In genomic region chr5:15934376-15935233, GRCm38 (mm10) we compare ENCODE assay signal across 9 mouse cellular contexts. TPM values are rescaled to one million over a fixed set of nuclear protein-coding genes. Genes with fewer than 3 reads are reported as not detected.
DNase-seq lines count a peak whose midpoint lies in the region; ATAC-seq lines count a peak whose summit lies in the region.
"Had no signal": no experiment of that assay in that cellular context is flagged by ENCODE, and none has a peak within 500 bp of the region (broad histone marks: within the 10 kb centered on the region; RNA-seq: fewer than 3 reads in every experiment).

TSS of gene Cacna2d1 (plus strand) at chr5:15934691.

- no peaks in the 10 kb centered on the region for H3K9me3 ChIP-seq in forebrain, embryonic 11.5 days (ENCODE audit: control insufficient read depth, low read length)
- no peaks in the 10 kb centered on the region for H3K9me3 ChIP-seq in heart, embryonic 12.5 days (replicated peaks)
- H3K9me3 ChIP-seq in kidney, embryonic 16.5 days (ENCODE audit: low read length), result no peaks in the 10 kb centered on the region
- H3K9me3 ChIP-seq in liver, embryonic 11.5 days (ENCODE audit: control insufficient read depth, low read length), result no peaks in the 10 kb centered on the region
- no peaks in the 10 kb centered on the region for H3K9me3 ChIP-seq in neural tube, embryonic 11.5 days (ENCODE audit: control insufficient read depth, low read length)

- H3K27me3 ChIP-seq in forebrain, embryonic 11.5 days (ENCODE audit: control insufficient read depth, insufficient read depth, low read length), result peaks cover 23% of the 10 kb centered on the region
- H3K27me3 ChIP-seq in heart, embryonic 12.5 days (replicated peaks), result no peaks in the 10 kb centered on the region
- H3K27me3 ChIP-seq in kidney, embryonic 16.5 days (ENCODE audit: insufficient read depth, low read length), result no peaks in the 10 kb centered on the region
- H3K27me3 ChIP-seq in liver, embryonic 11.5 days (replicated peaks; ENCODE audit: control insufficient read depth, insufficient read depth, low read length), result peaks cover 33% of the 10 kb centered on the region
- H3K27me3 ChIP-seq in neural tube, embryonic 11.5 days (ENCODE audit: control insufficient read depth, insufficient read depth, low read length), result peaks cover 52% of the 10 kb centered on the region

- under 1% methylated on average over 71 of the region's 120 CpGs for WGBS in forebrain, embryonic 11.5 days
- under 1% methylated on average over 94 of the region's 120 CpGs for WGBS in heart, embryonic 12.5 days
- WGBS in kidney, embryonic 16.5 days, result 0% methylated on average over 56 of the region's 120 CpGs
- 1% methylated on average over 58 of the region's 120 CpGs for WGBS in liver, embryonic 11.5 days
- whole genome bisulfite sequencing in neural tube, embryonic 11.5 days, result 1% methylated on average over 64 of the region's 120 CpGs

- peak; percentile 87 for ATAC-seq in forebrain, embryonic 11.5 days (replicated peaks; ENCODE audit: low FRiP score)
- peak; percentile 87 for ATAC-seq in heart, embryonic 12.5 days (ENCODE audit: insufficient number of reproducible peaks, low FRiP score)
- peak; percentile 94 for ATAC-seq in kidney, embryonic 16.5 days (ENCODE audit: low FRiP score, low TSS enrichment)
- ATAC-seq in liver, embryonic 11.5 days (replicated peaks; ENCODE audit: low FRiP score), result peak; percentile 73
- peak; percentile 84 for ATAC-seq in neural tube, embryonic 11.5 days (ENCODE audit: insufficient read depth, low FRiP score, low TSS enrichment)

- H3K4me2 ChIP-seq in forebrain, embryonic 11.5 days (ENCODE audit: low read depth, low read length, severe bottlenecking), result peak within 1 kb of the TSS; percentile 87
- peak within 1 kb of the TSS; percentile 79 for H3K4me2 ChIP-seq in heart, embryonic 12.5 days
- H3K4me2 ChIP-seq in kidney, embryonic 16.5 days (replicated peaks; ENCODE audit: low read depth, low read length), result peak within 1 kb of the TSS; percentile 84
- H3K4me2 ChIP-seq in liver, embryonic 11.5 days, result peak within 1 kb of the TSS; percentile 67
- peak within 1 kb of the TSS; percentile 50 for H3K4me2 ChIP-seq in neural tube, embryonic 11.5 days (ENCODE audit: low read depth)

- DNase-seq in 3T3-L1 (ENCODE audit: low read depth, low spot score), result peak; percentile 44
- peak; percentile 75 for DNase-seq in brain, adult 2 months (ENCODE audit: low read depth, low spot score)
- DNase-seq in forebrain, embryonic 11.5 days (ENCODE audit: low spot score), result peak; percentile 84
- DNase-seq in liver, embryonic 11.5 days (ENCODE audit: low spot score), result peak; percentile 56
- DNase-seq in neural tube, embryonic 11.5 days (ENCODE audit: low spot score), result peak; percentile 72
- peak; percentile 46 for DNase-seq in urinary bladder, postnatal 14 days (ENCODE audit: low spot score)

- H3K27ac ChIP-seq in forebrain, embryonic 11.5 days (ENCODE audit: low read depth, low read length), result peak within 1 kb of the TSS; percentile 72
- H3K27ac ChIP-seq in heart, embryonic 12.5 days (ENCODE audit: poor library complexity, severe bottlenecking), result peak within 1 kb of the TSS; percentile 94
- peak within 1 kb of the TSS; percentile 83 for H3K27ac ChIP-seq in kidney, embryonic 16.5 days (ENCODE audit: low read length)
- H3K27ac ChIP-seq in liver, embryonic 11.5 days (ENCODE audit: low read depth, low read length), result no peak within 1 kb of the TSS
- H3K27ac ChIP-seq in neural tube, embryonic 11.5 days (ENCODE audit: low read depth, low read length), result peak within 1 kb of the TSS; percentile 90

- no peaks in the 10 kb centered on the region for H3K36me3 ChIP-seq in forebrain, embryonic 11.5 days (ENCODE audit: control insufficient read depth, insufficient read depth, low read length)
- H3K36me3 ChIP-seq in heart, embryonic 12.5 days, result no peaks in the 10 kb centered on the region
- H3K36me3 ChIP-seq in kidney, embryonic 16.5 days (ENCODE audit: insufficient read depth, low read length), result no peaks in the 10 kb centered on the region
- no peaks in the 10 kb centered on the region for H3K36me3 ChIP-seq in liver, embryonic 11.5 days (ENCODE audit: control insufficient read depth, insufficient read depth, low read length)
- no peaks in the 10 kb centered on the region for H3K36me3 ChIP-seq in neural tube, embryonic 11.5 days (ENCODE audit: control insufficient read depth, insufficient read depth, low read length)
- H3K36me3 ChIP-seq: G1E had no signal

- H3K4me1 ChIP-seq in forebrain, embryonic 11.5 days (replicated peaks; ENCODE audit: control insufficient read depth, insufficient read depth, low read length), result peaks cover 10% of the 10 kb centered on the region; the same call in 1 of the 2 replicates
- H3K4me1 ChIP-seq in heart, embryonic 12.5 days (replicated peaks), result peaks cover 8% of the 10 kb centered on the region
- peaks cover 8% of the 10 kb centered on the region; the same call in 1 of the 2 replicates for H3K4me1 ChIP-seq in kidney, embryonic 16.5 days (ENCODE audit: insufficient read depth, low read length)
- no peaks in the 10 kb centered on the region; the same call in 1 of the 2 replicates for H3K4me1 ChIP-seq in liver, embryonic 11.5 days (replicated peaks; ENCODE audit: control insufficient read depth, insufficient read depth, low read length)
- no peaks in the 10 kb centered on the region for H3K4me1 ChIP-seq in neural tube, embryonic 11.5 days (ENCODE audit: control insufficient read depth, insufficient read depth, low read length)

- H3K4me3 ChIP-seq in forebrain, embryonic 11.5 days (ENCODE audit: low read depth, low read length), result peak within 1 kb of the TSS; percentile 52
- H3K4me3 ChIP-seq in heart, embryonic 12.5 days, result peak within 1 kb of the TSS; percentile 77
- H3K4me3 ChIP-seq in kidney, embryonic 16.5 days (ENCODE audit: low read length), result peak within 1 kb of the TSS; percentile 77
- H3K4me3 ChIP-seq in liver, embryonic 11.5 days (ENCODE audit: low read depth, low read length), result peak within 1 kb of the TSS; percentile 47
- H3K4me3 ChIP-seq in neural tube, embryonic 11.5 days (ENCODE audit: low read depth, low read length), result peak within 1 kb of the TSS; percentile 56

- peak within 1 kb of the TSS; percentile 84 for H3K9ac ChIP-seq in forebrain, embryonic 11.5 days (ENCODE audit: low read length)
- H3K9ac ChIP-seq in heart, embryonic 12.5 days, result peak within 1 kb of the TSS; percentile 91
- H3K9ac ChIP-seq in kidney, embryonic 16.5 days (replicated peaks; ENCODE audit: low read length), result peak within 1 kb of the TSS; percentile 91
- H3K9ac ChIP-seq in liver, embryonic 11.5 days (ENCODE audit: low read depth, low read length), result peak within 1 kb of the TSS; percentile 28
- H3K9ac ChIP-seq in neural tube, embryonic 11.5 days (ENCODE audit: low read length), result peak within 1 kb of the TSS; percentile 78

RNA-seq across cellular contexts. Expression of gene Cacna2d1, which starts in this region (rescaled TPM):
- 19.8 and 21.9 TPM in 2 replicates for polyA plus RNA-seq in forebrain, embryonic 11.5 days (2014; fragmentation: Nextera tagmentation; extraction: Ambion mirVana)
- polyA plus RNA-seq in heart, embryonic 12.5 days (2016; fragmentation: Nextera tagmentation; extraction: Ambion mirVana), result 25.4 and 28.1 TPM in 2 replicates
- polyA plus RNA-seq in kidney, embryonic 16.5 days (2015; fragmentation: Nextera tagmentation; extraction: Ambion mirVana), result 13.3 and 15.3 TPM in 2 replicates
- 3.0 TPM in 2 replicates for polyA plus RNA-seq in liver, embryonic 11.5 days (2014; fragmentation: Nextera tagmentation; extraction: Ambion mirVana)
- 20.2 and 21.0 TPM in 2 replicates for polyA plus RNA-seq in neural tube, embryonic 11.5 days (2014; fragmentation: Nextera tagmentation; extraction: Ambion mirVana)
- polyA plus RNA-seq: G1E had no signal

Comparison
In these comparisons a context has a peak if more than half of its experiments do, and no peak if none do; other contexts are left out.
1. H3K9ac ChIP-seq: peak in every context shown above with its lines; median percentile 91 in heart, embryonic 12.5 days; 91 in kidney, embryonic 16.5 days; 84 in forebrain, embryonic 11.5 days; 78 in neural tube, embryonic 11.5 days; 28 in liver, embryonic 11.5 days.